Mouse (Mus musculus) midbrain, postnatal 0 days (tissue): Measurements from ENCODE around the gene Mtor. TPM values are rescaled to one million over a fixed set of nuclear protein-coding genes. Genes with fewer than 3 reads are reported as not detected.

Source experiments
- ATAC-seq: fragments of 200-750 bp; cut with Nextera tagmentation; 2 replicates; pipeline ENCODE4 v1.8.0; 2017; ENCODE audit warnings: moderate number of reproducible peaks, mild to moderate bottlenecking, moderate TSS enrichment, moderate library complexity; ENCODE audit not compliant: low FRiP score
- DNase-seq: peaks from one replicate; pipeline ENCODE4 v3.0.0-alpha.2; 2015; ENCODE audit warnings: low spot score
- H3K27ac ChIP-seq: fragments of 300-500 bp; sonication (generic); 2 replicates; pipeline ENCODE4 v1.5.1; 2014; ENCODE audit warnings: low read depth, mild to moderate bottlenecking, low read length, mixed read lengths
- H3K27me3 ChIP-seq: fragments of 300-500 bp; sonication (generic); 2 replicates; pipeline ENCODE4 v1.6.1; 2014; ENCODE audit warnings: low read length, control low read depth, mixed read lengths; ENCODE audit not compliant: insufficient read depth
- H3K36me3 ChIP-seq: fragments of 300-500 bp; sonication (generic); 2 replicates; pipeline ENCODE4 v1.6.1; 2014; ENCODE audit warnings: low read length, control low read depth, mixed read lengths; ENCODE audit not compliant: insufficient read depth
- H3K4me1 ChIP-seq: fragments of 300-500 bp; sonication (generic); 2 replicates; pipeline ENCODE4 v1.6.1; 2014; ENCODE audit warnings: mild to moderate bottlenecking, control low read depth, antibody characterized with exemption, low read length, mixed read lengths; ENCODE audit not compliant: insufficient read depth
- H3K4me2 ChIP-seq: fragments of 300-500 bp; sonication (generic); 2 replicates; pipeline ENCODE4 v1.6.1; 2014; ENCODE audit warnings: low read depth, mild to moderate bottlenecking, low read length, mixed read lengths; ENCODE audit not compliant: poor library complexity, severe bottlenecking
- H3K4me3 ChIP-seq: fragments of 300-500 bp; sonication (generic); 2 replicates; pipeline ENCODE4 v1.5.1; 2014; ENCODE audit warnings: low read depth, mild to moderate bottlenecking, low read length, moderate library complexity
- H3K9ac ChIP-seq: fragments of 300-500 bp; sonication (generic); replicated peaks from 2 replicates; pipeline ENCODE4 v1.6.1; 2014; ENCODE audit warnings: mild to moderate bottlenecking, low read length, moderate library complexity, mixed read lengths; ENCODE audit not compliant: poor library complexity, severe bottlenecking
- H3K9me3 ChIP-seq: fragments of 300-500 bp; sonication (generic); 2 replicates; pipeline ENCODE4 v1.6.1; 2016; ENCODE audit warnings: low read length, control low read depth
- CTCF ChIP-seq: IDR thresholded peaks from 2 replicates; pipeline ENCODE4 v1.5.1; 2016; ENCODE audit warnings: antibody characterized with exemption, mild to moderate bottlenecking
- WGBS: fragments of 180-500 bp; shearing (Covaris S2); extraction: QIAGEN DNeasy Blood & Tissue Kit; methylation state at CpG from one replicate; pipeline ENCODE4 v1.1.7; 2014; 5-methylcytosine and 5-hydroxymethylcytosine counted together
- polyA plus RNA-seq: library from polyadenylated mRNA; unstranded; fragments of >200 nt; fragmentation: Nextera tagmentation; extraction: Ambion mirVana; gene quantifications from 2 replicates; pipeline ENCODE4 v1.2.1, GENCODE M21; 2015
- total RNA-seq: library from RNA; depleted of rRNA; stranded (reverse); fragments of >200 nt; gene quantifications from 2 replicates; pipeline ENCODE4 v1.2.3, GENCODE M21; 2014

The Mtor gene
- total and polyA plus RNA-seq, 2 experiments from 2014 or later: 27.8 to 54.5 TPM

DNA sequence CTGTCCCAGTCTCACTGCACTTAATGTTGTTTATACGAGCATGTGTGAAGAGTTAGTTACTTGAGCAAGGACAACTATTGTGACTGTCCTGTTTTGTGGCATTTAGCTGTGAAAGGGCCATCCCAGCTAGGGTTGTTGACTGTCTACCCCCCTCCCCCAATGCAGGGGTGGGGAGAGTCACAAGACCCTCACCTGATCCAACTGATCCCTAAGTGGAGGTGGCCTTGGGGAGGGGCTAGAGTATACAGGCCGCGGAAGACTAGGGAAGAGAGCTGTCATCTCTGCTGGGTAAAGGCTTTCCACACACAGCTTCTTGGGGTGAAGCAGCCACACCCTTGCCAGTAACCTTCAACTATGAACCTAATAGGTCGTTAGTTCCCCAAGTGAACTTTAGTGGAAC, 151.9 kb downstream of the Mtor start:
- H3K4me3 ChIP-seq: no peak overlapping the region
- no peak for TF ChIP-seq CTCF
- no peak overlapping the region for H3K27ac ChIP-seq
- no peak for DNase-seq
- no peak overlapping the region for H3K4me2 ChIP-seq
- no peak for ATAC-seq
- no peaks in the 10 kb centered on the region for H3K4me1 ChIP-seq
- 96% methylated on average over 4 of the region's 4 CpGs for WGBS
- no peaks in the 10 kb centered on the region for H3K9me3 ChIP-seq
- H3K36me3 ChIP-seq: peaks cover 11% of the 10 kb centered on the region
- no peaks in the 10 kb centered on the region for H3K27me3 ChIP-seq
- no peak overlapping the region for H3K9ac ChIP-seq

DNA sequence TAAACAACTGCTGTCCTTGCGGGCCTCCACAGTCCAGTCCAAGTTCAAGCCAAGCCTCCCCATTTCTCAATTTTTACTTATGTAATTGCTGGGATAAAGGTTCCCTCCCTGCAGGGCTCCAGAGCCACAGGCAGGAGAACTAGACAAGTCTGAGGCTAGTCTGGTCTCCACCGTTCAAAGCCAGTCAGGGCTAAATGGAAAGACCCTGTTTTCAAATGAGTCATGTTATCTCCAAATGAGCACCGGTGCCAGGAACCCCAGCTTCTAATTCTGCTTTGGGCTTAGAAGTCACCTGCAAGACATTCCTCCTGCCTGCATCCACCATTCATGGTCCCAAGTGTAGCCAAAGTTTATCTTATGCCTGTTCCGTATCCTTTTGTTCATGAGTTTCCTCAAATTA, 153.5 kb downstream of the Mtor start:
- Histone ChIP-seq H3K9ac (no peak overlapping the region), H3K27ac (no peak overlapping the region), H3K9me3 (no peaks in the 10 kb centered on the region), H3K27me3 (no peaks in the 10 kb centered on the region), H3K4me2 (no peak overlapping the region), H3K4me1 (no peaks in the 10 kb centered on the region), H3K36me3 (peaks cover under 1% of the 10 kb centered on the region; the same call in 1 of the 2 replicates), H3K4me3 (no peak overlapping the region)
- TF ChIP-seq CTCF: no peak
- ATAC-seq (no peak), DNase-seq (no peak)
- 82% methylated on average over 4 of the region's 4 CpGs for WGBS

DNA sequence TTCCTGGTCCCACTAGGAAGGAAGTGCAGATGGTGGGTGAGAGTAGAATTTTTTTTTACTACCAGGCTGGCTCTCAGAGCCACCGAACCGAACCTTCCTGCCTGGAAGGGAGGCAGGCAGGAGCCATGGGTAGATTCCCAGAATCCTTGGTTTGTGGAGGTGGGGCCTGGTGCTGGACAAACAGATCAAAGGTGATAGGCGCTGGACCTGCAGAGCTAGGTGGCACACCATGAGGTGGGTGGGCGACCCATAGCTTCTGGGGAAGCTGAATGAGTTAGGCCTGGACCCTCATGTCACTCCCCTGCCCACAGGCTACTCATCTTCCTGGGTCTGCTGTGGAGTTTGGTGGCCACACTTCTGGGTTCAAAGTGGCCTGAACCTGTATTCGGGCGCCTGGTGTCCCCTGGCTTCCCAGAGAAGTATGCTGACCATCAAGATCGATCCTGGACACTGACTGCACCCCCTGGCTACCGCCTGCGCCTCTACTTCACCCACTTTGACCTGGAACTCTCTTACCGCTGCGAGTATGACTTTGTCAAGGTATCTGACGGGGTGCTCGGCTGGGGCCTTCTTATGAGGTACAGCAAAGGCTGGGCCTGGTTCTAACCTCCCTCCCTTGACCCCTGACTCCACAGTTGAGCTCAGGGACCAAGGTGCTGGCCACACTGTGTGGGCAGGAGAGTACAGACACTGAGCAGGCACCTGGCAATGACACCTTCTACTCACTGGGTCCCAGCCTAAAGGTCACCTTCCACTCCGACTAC, 154.1 kb downstream of the Mtor start, which contains the start of gene Masp2:
Gene Masp2, plus strand, starts transcription at position 198 of the 764 bp plus-strand sequence.
- no peak within 1 kb of the TSS for H3K27ac ChIP-seq
- no peak within 1 kb of the TSS for H3K9ac ChIP-seq
- H3K4me2 ChIP-seq: no peak within 1 kb of the TSS
- H3K4me3 ChIP-seq: no peak within 1 kb of the TSS
- H3K4me1 ChIP-seq: no peaks in the 10 kb centered on the region
- no peak for ATAC-seq
- no peaks in the 10 kb centered on the region for H3K9me3 ChIP-seq
- H3K36me3 ChIP-seq: no peaks in the 10 kb centered on the region
- no peaks in the 10 kb centered on the region for H3K27me3 ChIP-seq
- no peak for TF ChIP-seq CTCF
- DNase-seq: no peak
- WGBS: 92% methylated on average over 14 of the region's 14 CpGs

DNA sequence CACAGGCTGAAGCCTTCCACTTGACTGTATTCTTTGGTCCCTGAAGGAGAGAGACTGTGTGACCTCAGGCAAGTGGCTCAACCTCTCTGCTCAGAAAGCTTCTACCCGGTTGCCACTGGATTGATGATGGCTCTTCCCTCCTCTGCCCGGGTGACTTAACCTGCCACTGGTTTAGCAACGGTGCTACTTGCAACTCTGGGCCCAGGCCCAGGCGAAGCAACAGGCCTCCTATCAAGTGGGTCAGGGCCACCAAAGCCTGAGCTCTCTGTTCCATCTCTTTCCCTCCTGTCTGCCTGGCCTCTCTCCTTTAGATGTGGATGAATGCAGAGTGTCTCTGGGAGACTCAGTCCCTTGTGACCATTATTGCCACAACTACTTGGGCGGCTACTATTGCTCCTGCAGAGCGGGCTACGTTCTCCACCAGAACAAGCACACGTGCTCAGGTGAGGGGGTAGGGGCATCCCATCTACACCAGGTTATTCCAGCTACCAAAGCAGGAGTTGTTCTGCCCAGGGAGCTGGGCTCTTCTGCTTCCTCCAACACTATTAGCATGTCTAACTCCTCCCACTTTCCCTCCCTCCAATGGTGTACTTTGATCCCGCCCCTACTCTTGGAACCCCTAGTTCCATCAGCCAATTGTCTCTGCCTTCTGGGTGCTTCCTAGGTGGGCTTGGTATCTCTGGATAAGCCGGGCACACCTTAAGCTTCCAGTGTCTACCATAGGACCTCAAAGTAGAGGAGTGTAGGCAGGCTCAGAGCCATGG, 155.1 kb downstream of the Mtor start:
- ATAC-seq: no peak
- WGBS: 70% methylated on average over 10 of the region's 10 CpGs
- H3K36me3 ChIP-seq: no peaks in the 10 kb centered on the region
- no peak overlapping the region for H3K4me3 ChIP-seq
- H3K27ac ChIP-seq: no peak overlapping the region
- H3K4me1 ChIP-seq: no peaks in the 10 kb centered on the region
- H3K27me3 ChIP-seq: no peaks in the 10 kb centered on the region
- H3K4me2 ChIP-seq: no peak overlapping the region
- no peak overlapping the region for H3K9ac ChIP-seq
- no peak for TF ChIP-seq CTCF
- no peak for DNase-seq
- H3K9me3 ChIP-seq: no peaks in the 10 kb centered on the region

DNA sequence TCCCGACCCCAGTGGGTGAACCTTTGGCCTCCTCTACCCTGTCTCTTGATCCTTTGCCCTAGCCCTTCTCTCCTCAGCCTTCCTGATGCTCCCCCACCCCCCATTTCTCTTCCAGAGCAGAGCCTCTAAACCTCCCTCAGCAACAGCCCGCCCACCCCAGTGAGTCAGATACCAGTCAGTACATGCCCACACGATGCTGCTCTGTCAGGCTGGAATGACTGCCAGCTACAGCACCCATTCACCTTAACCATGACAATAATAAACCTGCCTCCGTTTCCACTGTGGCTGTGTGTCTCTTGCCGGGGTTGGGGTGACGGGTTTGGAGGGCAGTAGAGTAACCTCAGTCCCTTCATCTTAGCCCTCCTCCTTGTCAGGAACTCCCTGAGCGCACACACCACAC, 155.7 kb downstream of the Mtor start:
- no peak overlapping the region for H3K4me3 ChIP-seq
- H3K9ac ChIP-seq: no peak overlapping the region
- ATAC-seq (no peak), DNase-seq (no peak)
- H3K4me1 ChIP-seq: no peaks in the 10 kb centered on the region
- TF ChIP-seq CTCF: no peak
- no peaks in the 10 kb centered on the region for H3K9me3 ChIP-seq
- no peaks in the 10 kb centered on the region for H3K36me3 ChIP-seq
- H3K4me2 ChIP-seq: no peak overlapping the region
- H3K27ac ChIP-seq: no peak overlapping the region
- 82% methylated on average over 7 of the region's 7 CpGs for WGBS
- H3K27me3 ChIP-seq: no peaks in the 10 kb centered on the region
